Mouse (Mus musculus): ENCODE results near the gene Wdr1. TPM values are rescaled to one million over a fixed set of nuclear protein-coding genes. Genes with fewer than 3 reads are reported as not detected.

Wdr1 gene
- polyA plus RNA-seq, 1 experiment from 2014 or later, result 252 TPM

- no peak overlapping the region for H3K4me3 ChIP-seq (ENCODE audit: control insufficient read depth in 1 of 2, insufficient read depth in 1 of 2, low read depth in 1 of 2, low read length in 2 of 2)
- no peaks in the 10 kb centered on the region for H3K27me3 ChIP-seq (ENCODE audit: control insufficient read depth, insufficient read depth, low read length)
- H3K36me3 ChIP-seq (ENCODE audit: control insufficient read depth, insufficient read depth, low read length), result peaks cover 100% of the 10 kb centered on the region
- no peak overlapping the region for H3K4me2 ChIP-seq (ENCODE audit: low read length)
- H3K9me3 ChIP-seq (ENCODE audit: control insufficient read depth, low read length), result no peaks in the 10 kb centered on the region
- no peak overlapping the region for H3K27ac ChIP-seq (replicated peaks in 1 of 2; ENCODE audit: control insufficient read depth in 1 of 2, insufficient read depth in 1 of 2, low read depth in 2 of 2, low read length in 2 of 2)
- no peak for ATAC-seq (ENCODE audit: insufficient number of reproducible peaks, insufficient read depth, low FRiP score, low read depth)
- WGBS, result 78% methylated on average over 4 of the region's 4 CpGs
- no peaks in the 10 kb centered on the region for H3K4me1 ChIP-seq (ENCODE audit: control insufficient read depth in 2 of 2, insufficient read depth in 2 of 2, low read length in 2 of 2)
- H3K9ac ChIP-seq (ENCODE audit: low read length), result no peak overlapping the region
These were observed 30.9 kb downstream of the Wdr1 start for GRCm38 (mm10) chr5:38532084-38532483.

GRCm38 (mm10) chr5:38529724-38530428, 33.1 kb downstream of the Wdr1 start:
- H3K27me3 ChIP-seq (ENCODE audit: control insufficient read depth, insufficient read depth, low read length), result no peaks in the 10 kb centered on the region
- H3K9me3 ChIP-seq (ENCODE audit: control insufficient read depth, low read length), result no peaks in the 10 kb centered on the region
- H3K36me3 ChIP-seq (ENCODE audit: control insufficient read depth, insufficient read depth, low read length), result peaks cover 100% of the 10 kb centered on the region
- H3K9ac ChIP-seq (ENCODE audit: low read length), result no peak overlapping the region
- no peak for ATAC-seq (ENCODE audit: insufficient number of reproducible peaks, insufficient read depth, low FRiP score, low read depth)
- no peak overlapping the region for H3K4me2 ChIP-seq (ENCODE audit: low read length)
- no peaks in the 10 kb centered on the region for H3K4me1 ChIP-seq (ENCODE audit: control insufficient read depth in 2 of 2, insufficient read depth in 2 of 2, low read length in 2 of 2)
- WGBS, result 76% methylated on average over 6 of the region's 6 CpGs
- H3K27ac ChIP-seq (replicated peaks in 1 of 2; ENCODE audit: control insufficient read depth in 1 of 2, insufficient read depth in 1 of 2, low read depth in 2 of 2, low read length in 2 of 2), result no peak overlapping the region
- H3K4me3 ChIP-seq (ENCODE audit: control insufficient read depth in 1 of 2, insufficient read depth in 1 of 2, low read depth in 1 of 2, low read length in 2 of 2), result no peak overlapping the region

- Histone ChIP-seq H3K9ac (ENCODE audit: low read length) (no peak overlapping the region), H3K36me3 (ENCODE audit: control insufficient read depth, insufficient read depth, low read length) (peaks cover 45% of the 10 kb centered on the region)
- WGBS, result 93% methylated on average over 5 of the region's 5 CpGs
These were observed 40.0 kb downstream of the Wdr1 start for GRCm38 (mm10) chr5:38522977-38523376.

GRCm38 (mm10) chr5:38520838-38521237, 42.2 kb downstream of the Wdr1 start:
- no peak overlapping the region for H3K4me2 ChIP-seq (ENCODE audit: low read length)
- ATAC-seq (ENCODE audit: insufficient number of reproducible peaks, insufficient read depth, low FRiP score, low read depth), result no peak
- H3K27me3 ChIP-seq (ENCODE audit: control insufficient read depth, insufficient read depth, low read length), result no peaks in the 10 kb centered on the region
- 52% methylated on average over 1 of the region's 1 CpGs for WGBS
- H3K27ac ChIP-seq (replicated peaks in 1 of 2; ENCODE audit: control insufficient read depth in 1 of 2, insufficient read depth in 1 of 2, low read depth in 2 of 2, low read length in 2 of 2), result no peak overlapping the region
- no peaks in the 10 kb centered on the region for H3K9me3 ChIP-seq (ENCODE audit: control insufficient read depth, low read length)
- H3K9ac ChIP-seq (ENCODE audit: low read length), result no peak overlapping the region
- no peak overlapping the region for H3K4me3 ChIP-seq (ENCODE audit: control insufficient read depth in 1 of 2, insufficient read depth in 1 of 2, low read depth in 1 of 2, low read length in 2 of 2)
- no peaks in the 10 kb centered on the region for H3K4me1 ChIP-seq (ENCODE audit: control insufficient read depth in 2 of 2, insufficient read depth in 2 of 2, low read length in 2 of 2)
- peaks cover 24% of the 10 kb centered on the region for H3K36me3 ChIP-seq (ENCODE audit: control insufficient read depth, insufficient read depth, low read length)

More at GRCm38 (mm10) chr5:38522977-38523376, 40.0 kb downstream of the Wdr1 start:
- Histone ChIP-seq H3K27ac (replicated peaks in 1 of 2; ENCODE audit: control insufficient read depth in 1 of 2, insufficient read depth in 1 of 2, low read depth in 2 of 2, low read length in 2 of 2) (no peak overlapping the region), H3K4me2 (ENCODE audit: low read length) (no peak overlapping the region), H3K4me3 (ENCODE audit: control insufficient read depth in 1 of 2, insufficient read depth in 1 of 2, low read depth in 1 of 2, low read length in 2 of 2) (no peak overlapping the region), H3K4me1 (ENCODE audit: control insufficient read depth in 2 of 2, insufficient read depth in 2 of 2, low read length in 2 of 2) (no peaks in the 10 kb centered on the region), H3K27me3 (ENCODE audit: control insufficient read depth, insufficient read depth, low read length) (no peaks in the 10 kb centered on the region), H3K9me3 (ENCODE audit: control insufficient read depth, low read length) (no peaks in the 10 kb centered on the region)
- ATAC-seq (ENCODE audit: insufficient number of reproducible peaks, insufficient read depth, low FRiP score, low read depth), result no peak

GRCm38 (mm10) chr5:38516267-38516666, 46.8 kb downstream of the Wdr1 start:
- 41% methylated on average over 6 of the region's 6 CpGs for WGBS
- no peak for ATAC-seq (ENCODE audit: insufficient number of reproducible peaks, insufficient read depth, low FRiP score, low read depth)
- no peaks in the 10 kb centered on the region for H3K9me3 ChIP-seq (ENCODE audit: control insufficient read depth, low read length)
- H3K4me1 ChIP-seq (ENCODE audit: control insufficient read depth in 2 of 2, insufficient read depth in 2 of 2, low read length in 2 of 2), result no peaks in the 10 kb centered on the region
- H3K27ac ChIP-seq (replicated peaks in 1 of 2; ENCODE audit: control insufficient read depth in 1 of 2, insufficient read depth in 1 of 2, low read depth in 2 of 2, low read length in 2 of 2), result no peak overlapping the region
- no peaks in the 10 kb centered on the region for H3K27me3 ChIP-seq (ENCODE audit: control insufficient read depth, insufficient read depth, low read length)
- no peak overlapping the region for H3K9ac ChIP-seq (ENCODE audit: low read length)
- no peak overlapping the region for H3K4me3 ChIP-seq (ENCODE audit: control insufficient read depth in 1 of 2, insufficient read depth in 1 of 2, low read depth in 1 of 2, low read length in 2 of 2)
- no peaks in the 10 kb centered on the region for H3K36me3 ChIP-seq (ENCODE audit: control insufficient read depth, insufficient read depth, low read length)
- no peak overlapping the region for H3K4me2 ChIP-seq (ENCODE audit: low read length)

- Histone ChIP-seq H3K4me3 (ENCODE audit: control insufficient read depth in 1 of 2, insufficient read depth in 1 of 2, low read depth in 1 of 2, low read length in 2 of 2) (no peak overlapping the region), H3K9ac (ENCODE audit: low read length) (no peak overlapping the region), H3K9me3 (ENCODE audit: control insufficient read depth, low read length) (no peaks in the 10 kb centered on the region), H3K36me3 (ENCODE audit: control insufficient read depth, insufficient read depth, low read length) (no peaks in the 10 kb centered on the region), H3K4me2 (ENCODE audit: low read length) (no peak overlapping the region), H3K27me3 (ENCODE audit: control insufficient read depth, insufficient read depth, low read length) (no peaks in the 10 kb centered on the region), H3K27ac (replicated peaks in 1 of 2; ENCODE audit: control insufficient read depth in 1 of 2, insufficient read depth in 1 of 2, low read depth in 2 of 2, low read length in 2 of 2) (no peak overlapping the region), H3K4me1 (ENCODE audit: control insufficient read depth in 2 of 2, insufficient read depth in 2 of 2, low read length in 2 of 2) (no peaks in the 10 kb centered on the region)
- 12% methylated on average over 2 of the region's 2 CpGs for WGBS
- ATAC-seq (ENCODE audit: insufficient number of reproducible peaks, insufficient read depth, low FRiP score, low read depth), result no peak
These were observed 50.0 kb downstream of the Wdr1 start for GRCm38 (mm10) chr5:38512991-38513390.

GRCm38 (mm10) chr5:38509568-38509967, 53.5 kb downstream of the Wdr1 start:
- no peaks in the 10 kb centered on the region for H3K27me3 ChIP-seq (ENCODE audit: control insufficient read depth, insufficient read depth, low read length)
- no peaks in the 10 kb centered on the region for H3K9me3 ChIP-seq (ENCODE audit: control insufficient read depth, low read length)
- no peak overlapping the region for H3K4me2 ChIP-seq (ENCODE audit: low read length)
- no peak overlapping the region for H3K27ac ChIP-seq (replicated peaks in 1 of 2; ENCODE audit: control insufficient read depth in 1 of 2, insufficient read depth in 1 of 2, low read depth in 2 of 2, low read length in 2 of 2)
- H3K4me1 ChIP-seq (ENCODE audit: control insufficient read depth in 2 of 2, insufficient read depth in 2 of 2, low read length in 2 of 2), result peaks cover 0 to 4% of the 10 kb centered on the region in 2 experiments; a peak in 1 of 4 replicates
- H3K4me3 ChIP-seq (ENCODE audit: control insufficient read depth in 1 of 2, insufficient read depth in 1 of 2, low read depth in 1 of 2, low read length in 2 of 2), result no peak overlapping the region
- ATAC-seq (ENCODE audit: insufficient number of reproducible peaks, insufficient read depth, low FRiP score, low read depth), result no peak
- H3K9ac ChIP-seq (ENCODE audit: low read length), result no peak overlapping the region
- 20% methylated on average over 4 of the region's 4 CpGs for WGBS
- no peaks in the 10 kb centered on the region for H3K36me3 ChIP-seq (ENCODE audit: control insufficient read depth, insufficient read depth, low read length)

GRCm38 (mm10) chr5:38505435-38505765, 57.6 kb downstream of the Wdr1 start:
- peaks cover 0 to 4% of the 10 kb centered on the region in 2 experiments; a peak in 1 of 4 replicates for H3K4me1 ChIP-seq (ENCODE audit: control insufficient read depth in 2 of 2, insufficient read depth in 2 of 2, low read length in 2 of 2)
- no peaks in the 10 kb centered on the region for H3K27me3 ChIP-seq (ENCODE audit: control insufficient read depth, insufficient read depth, low read length)
- H3K4me3 ChIP-seq (ENCODE audit: control insufficient read depth in 1 of 2, insufficient read depth in 1 of 2, low read depth in 1 of 2, low read length in 2 of 2), result no peak overlapping the region
- no peaks in the 10 kb centered on the region for H3K36me3 ChIP-seq (ENCODE audit: control insufficient read depth, insufficient read depth, low read length)
- no peak overlapping the region for H3K4me2 ChIP-seq (ENCODE audit: low read length)
- H3K27ac ChIP-seq (replicated peaks in 1 of 2; ENCODE audit: control insufficient read depth in 1 of 2, insufficient read depth in 1 of 2, low read depth in 2 of 2, low read length in 2 of 2), result no peak overlapping the region
- WGBS, result 59% methylated on average over 3 of the region's 3 CpGs
- no peak overlapping the region for H3K9ac ChIP-seq (ENCODE audit: low read length)
- ATAC-seq (ENCODE audit: insufficient number of reproducible peaks, insufficient read depth, low FRiP score, low read depth), result no peak; the same call in 1 of the 2 replicates
- H3K9me3 ChIP-seq (ENCODE audit: control insufficient read depth, low read length), result no peaks in the 10 kb centered on the region

Data from heart, embryonic 14.5 days (tissue).